Mouse (Mus musculus) left cerebral cortex, adult 2 months (tissue): Measurements from ENCODE around the gene Mpl. TPM values are rescaled to one million over a fixed set of nuclear protein-coding genes. Genes with fewer than 3 reads are reported as not detected.

Experiments used
- DNase-seq, 2 experiments: peaks; one replicate each; pipeline ENCODE4 v3.0.0; 2021 to 2022; ENCODE audit warnings: low spot score in 2 of 2, mixed read lengths in 1 of 2; ENCODE audit errors: extremely low spot score in 1 of 2
- H3K27ac ChIP-seq: fragments of 200-600 bp; 2 replicates; pipeline ENCODE4 v1.8.1; 2022
- H3K4me3 ChIP-seq: fragments of 200-600 bp; 2 replicates; pipeline ENCODE4 v1.8.1; 2022
- CTCF ChIP-seq: fragments of 200-600 bp; IDR thresholded peaks from 2 replicates; pipeline ENCODE4 v1.8.1; 2022; ENCODE audit warnings: antibody characterized with exemption, mild to moderate bottlenecking, moderate library complexity
- intact Hi-C: fragments of 180-260 bp; cut with DNase I; formaldehyde crosslinking; loops from one replicate; pipeline ENCODE4 v1.15.1; 2025
- long read RNA-seq, 2 experiments: library from polyadenylated mRNA; stranded (forward); transcript quantifications; one replicate each; pipeline ENCODE4 v2.0.0; 2021; ENCODE audit warnings: borderline mapping rate in 2 of 2
- total RNA-seq, 2 experiments: library from RNA; stranded (reverse); gene quantifications; 2 replicates each; pipeline ENCODE4 v1.2.3; 2021

Mpl gene
- 1 to 10 TPM in 1 of 2 experiments, under 1 TPM in 1; 0.79 to 1.4 TPM for total RNA-seq
- long read RNA-seq, experiment 1, partial matches to known transcripts: 1 of 4 reads
- long read RNA-seq, experiment 1, other reads (novel, unspliced or antisense): 2 of 4 reads
- long read RNA-seq, experiment 2, partial matches to known transcripts: 0 of 1 reads
- long read RNA-seq, experiment 2, other reads (novel, unspliced or antisense): 1 of 1 reads

GRCm38 (mm10) chr4:118457345-118457975 lies at the start of gene Mpl:
Mpl (minus strand) TSS chr4:118457513.
- intact Hi-C loops: no loop called here

GRCm38 (mm10) chr4:118505551-118505950 lies 48.2 kb upstream of the Mpl start:
- no peak overlapping the region for H3K4me3 ChIP-seq
- intact Hi-C loops: no loop called here
- DNase-seq: no peak
- H3K27ac ChIP-seq: no peak overlapping the region
- no peak for TF ChIP-seq CTCF

More at GRCm38 (mm10) chr4:118457345-118457975, at the start of gene Mpl:
- DNase-seq: no peak
- TF ChIP-seq CTCF: no peak
- H3K27ac ChIP-seq: no peak within 1 kb of the TSS
- no peak within 1 kb of the TSS for H3K4me3 ChIP-seq

GRCm38 (mm10) chr4:118500792-118501191 lies 43.5 kb upstream of the Mpl start:
- intact Hi-C loops: no loop called here
- DNase-seq: no peak
- Histone ChIP-seq H3K4me3 (no peak overlapping the region), H3K27ac (peak overlapping the region; percentile 40; the same call in 1 of the 2 replicates)
- no peak for TF ChIP-seq CTCF

- no peak overlapping the region for H3K4me3 ChIP-seq
- TF ChIP-seq CTCF: no peak
- intact Hi-C loops: no loop called here
- DNase-seq: peak in 1 of 2 experiments; percentile 22
- H3K27ac ChIP-seq: no peak overlapping the region
Observed at GRCm38 (mm10) chr4:118500171-118500724, 42.9 kb upstream of the Mpl start.

- no peak for TF ChIP-seq CTCF
- intact Hi-C loops: no loop called here
- Histone ChIP-seq H3K4me3 (no peak overlapping the region), H3K27ac (no peak overlapping the region)
- no peak for DNase-seq
Observed at GRCm38 (mm10) chr4:118490461-118490860, 33.1 kb upstream of the Mpl start.

GRCm38 (mm10) chr4:118489717-118490132 lies 32.4 kb upstream of the Mpl start, which contains the start of gene Tie1:
Tie1 (minus strand) TSS chr4:118490061.
- H3K27ac ChIP-seq: peak within 1 kb of the TSS; percentile 28; the same call in 1 of the 2 replicates
- intact Hi-C loops: no loop called here
- no peak for TF ChIP-seq CTCF

GRCm38 (mm10) chr4:118476773-118477530 lies 19.6 kb upstream of the Mpl start:
- H3K27ac ChIP-seq: no peak overlapping the region
- no peak overlapping the region for H3K4me3 ChIP-seq
- TF ChIP-seq CTCF: no peak
- intact Hi-C loops: no loop called here
- DNase-seq: no peak

More at GRCm38 (mm10) chr4:118489717-118490132, 32.4 kb upstream of the Mpl start, which contains the start of gene Tie1:
- H3K4me3 ChIP-seq: peak within 1 kb of the TSS; percentile 13; the same call in 1 of the 2 replicates
- DNase-seq: no peak

- no peak for TF ChIP-seq CTCF
- no peak overlapping the region for H3K4me3 ChIP-seq
- DNase-seq: no peak
- H3K27ac ChIP-seq: no peak overlapping the region
- intact Hi-C loops: no loop called here
Observed at GRCm38 (mm10) chr4:118472687-118473086, 15.4 kb upstream of the Mpl start.

- intact Hi-C loops: no loop called here
Observed at GRCm38 (mm10) chr4:118471281-118471680, 14.0 kb upstream of the Mpl start.

GRCm38 (mm10) chr4:118465697-118466163 lies 8.4 kb upstream of the Mpl start:
- intact Hi-C loops: no loop called here
- H3K4me3 ChIP-seq: no peak overlapping the region
- no peak for TF ChIP-seq CTCF

More at GRCm38 (mm10) chr4:118471281-118471680, 14.0 kb upstream of the Mpl start:
- no peak for TF ChIP-seq CTCF
- Histone ChIP-seq H3K27ac (no peak overlapping the region), H3K4me3 (no peak overlapping the region)
- no peak for DNase-seq

GRCm38 (mm10) chr4:118464956-118465355 lies 7.6 kb upstream of the Mpl start:
- TF ChIP-seq CTCF: no peak
- no peak overlapping the region for H3K27ac ChIP-seq
- no peak for DNase-seq
- intact Hi-C loops: no loop called here
- no peak overlapping the region for H3K4me3 ChIP-seq

More at GRCm38 (mm10) chr4:118465697-118466163, 8.4 kb upstream of the Mpl start:
- H3K27ac ChIP-seq: no peak overlapping the region
- DNase-seq: no peak
